Mouse (Mus musculus) urinary bladder, postnatal 0 days (tissue): Measurements from ENCODE around the gene Tada1. TPM values are rescaled to one million over a fixed set of nuclear protein-coding genes. Genes with fewer than 3 reads are reported as not detected.

Source experiments
- polyA plus RNA-seq: library from polyadenylated mRNA; unstranded; fragments of >200 nt; fragmentation: Nextera tagmentation; extraction: Ambion mirVana; gene quantifications from 2 replicates; pipeline ENCODE4 v1.2.1, GENCODE M21; 2015

Gene Tada1
- polyA plus RNA-seq: 18.9 and 20.4 TPM in 2 replicates

DNA sequence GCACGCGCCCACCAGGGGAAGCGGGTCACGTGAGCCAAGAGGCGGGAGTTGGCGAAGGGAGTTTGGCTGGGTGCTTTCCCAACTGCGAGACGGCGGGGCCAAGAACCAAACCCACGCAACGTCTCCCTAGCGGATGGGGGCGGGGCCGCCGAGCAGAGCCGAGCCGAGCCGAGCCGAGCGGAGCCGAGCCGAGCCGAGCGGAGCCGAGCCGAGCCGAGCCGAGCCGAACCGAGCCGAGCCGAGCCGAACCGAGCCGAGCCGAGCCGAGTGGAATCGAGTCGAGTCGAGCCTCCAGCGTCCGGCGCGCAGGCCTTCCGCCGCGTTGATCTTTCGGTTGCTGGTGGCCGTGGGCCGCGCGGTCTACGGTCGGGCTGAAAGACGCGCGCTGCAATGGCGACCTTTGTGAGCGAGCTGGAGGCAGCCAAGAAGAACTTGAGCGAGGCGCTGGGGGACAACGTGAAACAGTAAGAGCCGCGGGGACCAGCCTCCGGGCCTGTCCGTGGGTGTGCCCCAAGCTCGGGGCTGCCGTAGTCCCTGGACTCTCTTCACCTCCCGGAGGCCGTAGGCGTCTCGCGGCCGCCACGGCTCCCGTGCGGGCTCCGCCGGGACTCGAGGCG is at the start of gene Tada1:
Gene Tada1, plus strand, starts transcription at position 85 of the 617 bp plus-strand sequence.

DNA sequence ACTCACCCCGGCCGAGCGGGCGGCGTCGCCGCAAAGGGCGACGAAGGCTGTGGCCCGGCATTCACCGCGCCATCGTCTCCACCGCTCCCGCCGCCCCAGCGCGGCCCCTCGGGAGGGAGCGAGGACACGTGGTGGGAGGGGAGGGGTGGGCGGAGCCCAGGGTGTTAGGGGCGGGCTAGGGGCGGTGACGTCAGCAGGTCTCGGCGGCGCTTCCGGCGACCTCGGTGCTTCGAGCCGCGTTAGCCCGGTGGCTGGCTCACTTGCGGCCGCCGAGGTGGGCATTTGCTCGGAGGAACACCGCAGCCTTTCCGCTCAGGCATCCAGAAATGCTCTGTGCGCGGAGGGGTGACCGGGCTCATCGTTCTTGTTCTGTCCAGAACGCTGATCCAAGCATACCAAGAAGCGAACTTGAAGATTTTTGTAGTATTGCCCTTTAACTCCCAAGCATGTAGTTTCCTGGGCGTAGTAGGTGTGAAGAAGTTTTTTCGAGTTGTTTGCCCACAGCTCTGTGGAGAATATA is 30.9 kb downstream of the Tada1 start, which contains the start of gene Pogk:
Gene Pogk, minus strand, starts transcription at position 163 of the 520 bp plus-strand sequence.

Other genes with a start within 250 kb of the Tada1 start
- gene Gpa33, start 248.9 kb upstream of the Tada1 start, polyA plus RNA-seq: 15.0 and 18.4 TPM in 2 replicates
- gene Mael, start 140.3 kb upstream of the Tada1 start, polyA plus RNA-seq: not detected in 2 replicates
- 1.9 and 3.0 TPM in 2 replicates for gene Ildr2, start 125.0 kb upstream of the Tada1 start, polyA plus RNA-seq
- gene Pogk, start 30.8 kb downstream of the Tada1 start, polyA plus RNA-seq: 4.5 and 4.9 TPM in 2 replicates
- not detected in 2 replicates for gene Gm4846, start 118.5 kb downstream of the Tada1 start, polyA plus RNA-seq